Mouse (Mus musculus): ENCODE results near the gene Zfp97.
"Not testable (repeated sequence)": the region's sequence is repeated elsewhere in the genome, so short reads cannot be mapped to it uniquely, and the experiment has no call there.

DNA sequence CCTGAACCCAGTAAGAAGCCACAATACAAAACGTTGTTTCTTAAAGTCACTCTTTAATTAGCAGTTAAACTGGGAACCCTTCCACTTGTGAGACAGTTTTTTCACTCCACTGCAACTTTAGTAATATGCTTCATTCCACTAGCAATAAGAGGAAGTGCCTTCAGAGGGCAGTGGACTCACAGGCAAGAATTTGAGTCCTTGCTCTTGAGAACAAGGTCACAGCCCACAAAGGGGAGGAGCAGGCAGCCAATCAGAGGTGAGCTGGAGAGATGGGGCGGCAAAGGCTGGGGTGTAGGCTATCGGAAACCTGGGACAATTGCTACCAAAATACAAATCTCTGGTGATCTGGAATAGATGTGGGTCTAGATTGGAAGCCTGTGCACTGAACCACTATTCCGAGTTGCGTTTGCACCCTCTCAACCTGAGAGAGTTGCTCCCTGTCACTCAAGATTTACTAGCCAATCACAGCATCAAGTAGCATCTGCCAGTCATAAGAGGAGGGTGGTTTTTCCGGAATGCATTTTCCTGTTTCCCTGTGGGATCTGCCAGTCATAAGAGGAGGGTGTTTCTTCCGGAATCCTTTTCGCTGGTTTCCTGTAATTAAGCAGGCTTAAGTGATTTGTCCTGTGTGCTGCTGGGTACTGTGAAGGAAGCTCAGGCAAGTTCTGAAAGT, at the start of gene Zfp97:
- not testable (repeated sequence) for TF ChIP-seq POLR2A (IDR thresholded peaks at IDR 0.05; ENCODE audit: insufficient read depth, low read depth, low read length); EP300 (IDR thresholded peaks at IDR 0.05; ENCODE audit: insufficient read depth, low read depth, low read length); CTCF (IDR thresholded peaks at IDR 0.05)

All from heart, adult 2 months (tissue).